Mouse (Mus musculus) olfactory bulb, adult 2 months (tissue): ENCODE data around the gene Rbks.

ENCODE experiments used
- CTCF ChIP-seq: fragments of 200-500 bp; IDR thresholded peaks from 2 replicates; pipeline ENCODE4 v1.5.1; 2012; ENCODE audit warnings: low read depth, mild to moderate bottlenecking, low read length, moderate library complexity; ENCODE audit not compliant: insufficient read depth
- POLR2A ChIP-seq: fragments of 200-500 bp; IDR thresholded peaks from 2 replicates; pipeline ENCODE4 v1.6.1; 2012; ENCODE audit warnings: mild to moderate bottlenecking, low read depth, low read length, moderate library complexity; ENCODE audit not compliant: insufficient read depth

DNA sequence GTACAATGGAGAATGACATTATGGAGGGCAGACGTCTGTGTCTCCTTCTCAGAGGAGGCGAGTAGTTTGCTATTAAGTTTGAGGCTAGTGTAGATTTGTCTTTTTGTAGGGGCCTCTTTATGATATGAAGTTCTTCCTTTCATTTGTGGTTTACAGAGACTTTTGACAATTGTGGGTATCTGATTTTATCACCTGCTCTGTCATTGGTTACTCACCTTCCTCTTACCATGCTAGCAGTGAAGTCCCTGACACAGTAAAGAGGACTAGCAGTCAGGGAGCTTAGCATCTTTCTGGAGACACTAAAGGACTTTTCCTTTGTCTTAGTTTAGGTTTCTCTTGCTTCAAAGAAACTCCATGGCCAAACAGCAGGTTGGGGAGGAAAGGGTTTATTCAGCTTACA, 28.5 kb upstream of the Rbks start:
- no peak for TF ChIP-seq CTCF
- TF ChIP-seq POLR2A, result no peak
